Mouse (Mus musculus): ENCODE data around the gene Slc51a.

- TF ChIP-seq CTCF (IDR thresholded peaks at IDR 0.05; ENCODE audit: low read depth), result no peak
- no peak for TF ChIP-seq EP300 (IDR thresholded peaks at IDR 0.05; ENCODE audit: low read depth)
Measured at GRCm38 (mm10) chr16:32472276-32473015, 15.2 kb downstream of the Slc51a start.

All from liver, embryonic 14.5 days (tissue).